Mouse (Mus musculus) liver, embryonic 14.5 days (tissue): Measurements from ENCODE around the gene Baiap2. TPM values are rescaled to one million over a fixed set of nuclear protein-coding genes. Genes with fewer than 3 reads are reported as not detected.
A peak's percentile ranks its signal among the peaks of the same experiment; 100 is the strongest.

Source experiments
- ATAC-seq: fragments of 200-750 bp; cut with Nextera tagmentation; 2 replicates; pipeline ENCODE4 v1.8.0; 2017; ENCODE audit warnings: moderate number of reproducible peaks, mild to moderate bottlenecking, moderate library complexity; ENCODE audit not compliant: insufficient read depth
- DNase-seq, 3 experiments: peaks; one replicate each; pipeline ENCODE4 v3.0.0-alpha.2; 2012 to 2013; ENCODE audit warnings: low read depth in 3 of 3, low spot score in 3 of 3
- H3K27ac ChIP-seq: fragments of 300-500 bp; sonication (generic); 2 replicates; pipeline ENCODE4 v1.5.1; 2014; ENCODE audit warnings: moderate library complexity, mild to moderate bottlenecking, control low read depth, inconsistent platforms
- H3K27me3 ChIP-seq: fragments of 300-500 bp; sonication (generic); 2 replicates; pipeline ENCODE4 v1.6.1; 2014; ENCODE audit warnings: mild to moderate bottlenecking, low read length, moderate library complexity; ENCODE audit not compliant: control insufficient read depth, insufficient read depth
- H3K36me3 ChIP-seq: fragments of 300-500 bp; sonication (generic); replicated peaks from 2 replicates; pipeline ENCODE4 v1.6.1; 2014; ENCODE audit warnings: low read depth; ENCODE audit not compliant: control insufficient read depth, insufficient read depth
- H3K4me1 ChIP-seq, 2 experiments: fragments of 200-500 bp in 1 of 2; fragments of 300-500 bp in 1 of 2; sonication (generic) in 1 of 2; replicated peaks; 2 replicates each; pipeline ENCODE4 v1.6.1; 2012 to 2014; ENCODE audit warnings: antibody characterized with exemption in 1 of 2, inconsistent platforms in 1 of 2, low read length in 1 of 2; ENCODE audit not compliant: control insufficient read depth in 2 of 2, insufficient read depth in 2 of 2
- H3K4me2 ChIP-seq: fragments of 300-500 bp; sonication (generic); 2 replicates; pipeline ENCODE4 v1.6.1; 2014; ENCODE audit warnings: low read depth, mild to moderate bottlenecking, control low read depth, moderate library complexity
- H3K4me3 ChIP-seq, 2 experiments: fragments of 200-500 bp in 1 of 2; fragments of 300-500 bp in 1 of 2; sonication (generic) in 1 of 2; 2 replicates each; pipeline ENCODE4 v1.5.1; 2012 to 2014; ENCODE audit warnings: low read depth in 2 of 2, low read length in 2 of 2, mild to moderate bottlenecking in 2 of 2, control low read depth in 1 of 2, inconsistent platforms in 1 of 2, moderate library complexity in 1 of 2; ENCODE audit not compliant: insufficient read depth in 1 of 2
- H3K9ac ChIP-seq: fragments of 300-500 bp; sonication (generic); replicated peaks from 2 replicates; pipeline ENCODE4 v1.6.1; 2014; ENCODE audit warnings: mild to moderate bottlenecking, control low read depth, moderate library complexity
- H3K9me3 ChIP-seq: fragments of 300-500 bp; sonication (generic); 2 replicates; pipeline ENCODE4 v1.6.1; 2016; ENCODE audit warnings: low read length, mixed read lengths; ENCODE audit not compliant: control insufficient read depth
- CTCF ChIP-seq: IDR thresholded peaks from 2 replicates; pipeline ENCODE4 v1.5.1; 2016; ENCODE audit warnings: antibody characterized with exemption, low read depth, control low read depth
- EP300 ChIP-seq: IDR thresholded peaks from 2 replicates; pipeline ENCODE4 v1.6.1; 2016; ENCODE audit warnings: antibody characterized with exemption, low read depth
- WGBS: fragments of 180-500 bp; shearing (Covaris S2); extraction: QIAGEN DNeasy Blood & Tissue Kit; methylation state at CpG from one replicate; pipeline ENCODE4 v1.1.7; 2014; ENCODE audit not compliant: insufficient replicate concordance; 5-methylcytosine and 5-hydroxymethylcytosine counted together
- polyA plus RNA-seq, 2 experiments: library from polyadenylated mRNA; depleted of rRNA in 1 of 2; stranded (reverse) in 1 of 2; unstranded in 1 of 2; fragments of >200 nt; fragmentation: Nextera tagmentation in 1 of 2; extraction: Ambion mirVana in 1 of 2; gene quantifications; 2 replicates each; pipeline versions ENCODE4 v1.2.1 to v1.2.3; 2012 to 2014

The Baiap2 gene
- polyA plus RNA-seq, 2 experiments, result 4.2 to 5.6 TPM

DNA sequence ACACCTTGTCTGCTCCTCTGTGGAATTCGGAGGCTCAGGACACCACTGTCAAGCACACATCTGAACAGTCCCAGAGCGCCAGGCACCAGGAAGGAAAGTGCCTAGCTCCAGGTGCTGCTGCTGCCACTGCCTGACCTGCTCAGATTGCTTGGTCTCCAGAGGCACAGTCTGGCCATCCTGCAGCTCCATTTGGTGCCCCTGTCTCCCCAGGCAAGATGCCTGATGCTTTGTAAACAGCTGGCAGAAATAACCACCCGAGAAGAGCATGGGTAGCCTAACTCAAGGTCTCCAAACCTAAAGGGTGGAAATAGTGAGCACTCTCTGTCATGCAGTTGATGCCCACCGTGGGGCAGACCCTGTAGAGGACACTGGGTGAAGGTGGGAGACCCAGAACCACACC lies 28.2 kb upstream of the Baiap2 start:
- Histone ChIP-seq H3K9ac (peak overlapping the region; percentile 90), H3K4me2 (peak overlapping the region; percentile 85), H3K4me1 (peaks cover 3 to 13% of the 10 kb centered on the region in 2 experiments; a peak in 3 of 4 replicates), H3K4me3 (peak overlapping the region; percentile 68 to 93), H3K36me3 (peaks cover 5% of the 10 kb centered on the region), H3K27me3 (no peaks in the 10 kb centered on the region), H3K27ac (no peak overlapping the region), H3K9me3 (no peaks in the 10 kb centered on the region)
- whole genome bisulfite sequencing, result 15% methylated on average over 4 of the region's 4 CpGs
- no peak for DNase-seq
- TF ChIP-seq EP300 (no peak), CTCF (no peak)
- ATAC-seq, result no peak

- no peak for TF ChIP-seq CTCF
- no peak for TF ChIP-seq EP300
- ATAC-seq (no peak), DNase-seq (no peak)
- Histone ChIP-seq H3K36me3 (peaks cover 5% of the 10 kb centered on the region), H3K9me3 (no peaks in the 10 kb centered on the region), H3K4me2 (no peak overlapping the region), H3K4me1 (peaks cover 3 to 13% of the 10 kb centered on the region in 2 experiments; a peak in 3 of 4 replicates), H3K4me3 (no peak overlapping the region), H3K27me3 (no peaks in the 10 kb centered on the region), H3K27ac (no peak overlapping the region), H3K9ac (no peak overlapping the region)
- 74% methylated on average over 9 of the region's 9 CpGs for WGBS
Observed at GRCm38 (mm10) chr11:119915666-119916065, 26.9 kb upstream of the Baiap2 start.

- 76% methylated on average over 15 of the region's 15 CpGs for WGBS
- ATAC-seq, result peak; percentile 17; the same call in 1 of the 2 replicates
- DNase-seq, result no peak
- no peaks in the 10 kb centered on the region for H3K27me3 ChIP-seq
- H3K27ac ChIP-seq, result no peak overlapping the region
- H3K36me3 ChIP-seq, result peaks cover 5% of the 10 kb centered on the region
- H3K4me2 ChIP-seq, result no peak overlapping the region
- no peak overlapping the region for H3K9ac ChIP-seq
- TF ChIP-seq EP300 (no peak), CTCF (no peak)
- no peaks in the 10 kb centered on the region for H3K9me3 ChIP-seq
- H3K4me1 ChIP-seq, result peaks cover 3 to 13% of the 10 kb centered on the region in 2 experiments; a peak in 3 of 4 replicates
- no peak overlapping the region for H3K4me3 ChIP-seq
Observed at GRCm38 (mm10) chr11:119916102-119916790, 26.3 kb upstream of the Baiap2 start.

- H3K36me3 ChIP-seq, result peaks cover 5% of the 10 kb centered on the region
- 86% methylated on average over 21 of the region's 21 CpGs for WGBS
- no peak overlapping the region for H3K9ac ChIP-seq
- DNase-seq, result no peak
- H3K27ac ChIP-seq, result no peak overlapping the region
- no peak overlapping the region for H3K4me3 ChIP-seq
- no peak for ATAC-seq
- TF ChIP-seq CTCF, result no peak
- no peak for TF ChIP-seq EP300
- no peak overlapping the region for H3K4me2 ChIP-seq
- peaks cover 3 to 13% of the 10 kb centered on the region in 2 experiments; a peak in 3 of 4 replicates for H3K4me1 ChIP-seq
- H3K9me3 ChIP-seq, result no peaks in the 10 kb centered on the region
- H3K27me3 ChIP-seq, result no peaks in the 10 kb centered on the region
Observed at GRCm38 (mm10) chr11:119916834-119917469, 25.6 kb upstream of the Baiap2 start.

- TF ChIP-seq EP300 (no peak), CTCF (no peak)
- Histone ChIP-seq H3K27ac (no peak overlapping the region), H3K9ac (no peak overlapping the region), H3K27me3 (no peaks in the 10 kb centered on the region), H3K4me1 (peaks cover 0 to 6% of the 10 kb centered on the region in 2 experiments; a peak in 2 of 4 replicates), H3K36me3 (peaks cover 5% of the 10 kb centered on the region), H3K4me3 (no peak overlapping the region), H3K9me3 (no peaks in the 10 kb centered on the region), H3K4me2 (no peak overlapping the region)
- DNase-seq (no peak), ATAC-seq (no peak)
- 78% methylated on average over 7 of the region's 7 CpGs for WGBS
Observed at GRCm38 (mm10) chr11:119918521-119918920, 24.0 kb upstream of the Baiap2 start.
